Mouse (Mus musculus) ES-Bruce4 (cell line): ENCODE data around the gene Mepce. TPM values are rescaled to one million over a fixed set of nuclear protein-coding genes. Genes with fewer than 3 reads are reported as not detected.

Experiments used
- H3K27ac ChIP-seq: 2 replicates; pipeline ENCODE4 v1.5.1; 2012; ENCODE audit warnings: low read length, inconsistent platforms; ENCODE audit not compliant: insufficient read depth
- H3K27me3 ChIP-seq: 2 replicates; pipeline ENCODE4 v1.6.1; 2012; ENCODE audit warnings: mild to moderate bottlenecking, low read length, inconsistent platforms; ENCODE audit not compliant: control insufficient read depth, poor library complexity, insufficient read depth, severe bottlenecking
- H3K36me3 ChIP-seq: 2 replicates; pipeline ENCODE4 v1.6.1; 2012; ENCODE audit warnings: inconsistent platforms, mild to moderate bottlenecking, low read length, moderate library complexity; ENCODE audit not compliant: control insufficient read depth, poor library complexity, insufficient read depth, severe bottlenecking
- H3K4me1 ChIP-seq: one replicate; pipeline ENCODE4 v1.8.1; 2011; ENCODE audit warnings: low read length; ENCODE audit not compliant: control insufficient read depth, insufficient read depth
- H3K4me3 ChIP-seq: 2 replicates; pipeline ENCODE4 v1.5.1; 2011; ENCODE audit warnings: low read depth, mild to moderate bottlenecking, low read length
- H3K9ac ChIP-seq: 2 replicates; pipeline ENCODE4 v1.6.1; 2012; ENCODE audit warnings: low read depth, mild to moderate bottlenecking, inconsistent platforms; ENCODE audit not compliant: poor library complexity, severe bottlenecking
- H3K9me3 ChIP-seq: replicated peaks from 2 replicates; pipeline ENCODE4 v1.6.1; 2012; ENCODE audit warnings: mild to moderate bottlenecking, low read length, inconsistent platforms; ENCODE audit not compliant: control insufficient read depth, poor library complexity, insufficient read depth, severe bottlenecking
- CTCF ChIP-seq: IDR thresholded peaks from one replicate; pipeline ENCODE4 v1.8.1; 2011; ENCODE audit warnings: low read depth, low read length
- EP300 ChIP-seq: IDR thresholded peaks from 2 replicates; pipeline ENCODE4 v1.6.1; 2011; ENCODE audit warnings: low read depth, low read length; ENCODE audit not compliant: insufficient read depth
- POLR2A ChIP-seq: IDR thresholded peaks from one replicate; pipeline ENCODE4 v1.8.1; 2011; ENCODE audit warnings: low read length; ENCODE audit not compliant: insufficient read depth
- polyA plus RNA-seq: library from polyadenylated mRNA; stranded (reverse); fragments of >200 nt; gene quantifications from 2 replicates; pipeline ENCODE4 v1.2.4, GENCODE M21; 2011; ENCODE audit warnings: low read depth; ENCODE audit not compliant: missing spikeins, insufficient read depth, insufficient read length

Gene Mepce
- polyA plus RNA-seq, 1 experiment: 21.6 TPM

- Histone ChIP-seq H3K9me3 (no peaks in the 10 kb centered on the region), H3K4me3 (no peak overlapping the region), H3K27me3 (no peaks in the 10 kb centered on the region), H3K36me3 (no peaks in the 10 kb centered on the region), H3K9ac (no peak overlapping the region), H3K4me1 (peaks cover 6% of the 10 kb centered on the region), H3K27ac (no peak overlapping the region)
- TF ChIP-seq EP300 (no peak), CTCF (no peak), POLR2A (no peak)
Observed at GRCm38 (mm10) chr5:137738516-137738915, 48.9 kb downstream of the Mepce start.

- no peaks in the 10 kb centered on the region for H3K27me3 ChIP-seq
- H3K36me3 ChIP-seq: no peaks in the 10 kb centered on the region
- H3K4me1 ChIP-seq: peaks cover 6% of the 10 kb centered on the region
- H3K4me3 ChIP-seq: no peak overlapping the region
- no peaks in the 10 kb centered on the region for H3K9me3 ChIP-seq
- TF ChIP-seq POLR2A (no peak), CTCF (no peak), EP300 (no peak)
- no peak overlapping the region for H3K27ac ChIP-seq
- no peak overlapping the region for H3K9ac ChIP-seq
Observed at GRCm38 (mm10) chr5:137737400-137737940, 50.0 kb downstream of the Mepce start.

- H3K27ac ChIP-seq: no peak overlapping the region
- TF ChIP-seq EP300 (no peak), POLR2A (no peak), CTCF (no peak)
- H3K9ac ChIP-seq: no peak overlapping the region
- no peaks in the 10 kb centered on the region for H3K9me3 ChIP-seq
- H3K4me1 ChIP-seq: peaks cover 6% of the 10 kb centered on the region
- no peaks in the 10 kb centered on the region for H3K27me3 ChIP-seq
- no peak overlapping the region for H3K4me3 ChIP-seq
- no peaks in the 10 kb centered on the region for H3K36me3 ChIP-seq
Observed at GRCm38 (mm10) chr5:137734289-137735061, 53.0 kb downstream of the Mepce start.

GRCm38 (mm10) chr5:137733638-137734288 is 53.7 kb downstream of the Mepce start:
- H3K4me3 ChIP-seq: no peak overlapping the region
- H3K27me3 ChIP-seq: no peaks in the 10 kb centered on the region
- no peak overlapping the region for H3K27ac ChIP-seq
- H3K9me3 ChIP-seq: no peaks in the 10 kb centered on the region
- no peak overlapping the region for H3K9ac ChIP-seq
- TF ChIP-seq CTCF: no peak
- TF ChIP-seq POLR2A: no peak
- no peak for TF ChIP-seq EP300
- H3K36me3 ChIP-seq: no peaks in the 10 kb centered on the region
- H3K4me1 ChIP-seq: peaks cover 6% of the 10 kb centered on the region

Other genes with a start within 250 kb of the Mepce start
- gene Actl6b, start 234.1 kb downstream of the Mepce start, polyA plus RNA-seq: not detected in 2 replicates
- gene Tfr2, start 217.8 kb downstream of the Mepce start, polyA plus RNA-seq: 2.3 and 5.4 TPM in 2 replicates
- 20.3 and 22.4 TPM in 2 replicates for gene Mospd3, start 186.6 kb downstream of the Mepce start, polyA plus RNA-seq
- gene Pcolce, start 173.9 kb downstream of the Mepce start, polyA plus RNA-seq: 49.2 and 60.6 TPM in 2 replicates
- gene Fbxo24, start 158.7 kb downstream of the Mepce start, polyA plus RNA-seq: 0.48 and 0.94 TPM in 2 replicates
- 25.1 and 28.6 TPM in 2 replicates for gene Lrch4, start 158.5 kb downstream of the Mepce start, polyA plus RNA-seq
- 5.4 and 9.0 TPM in 2 replicates for gene Gm20605, start 158.5 kb downstream of the Mepce start, polyA plus RNA-seq
- gene Sap25, start 146.3 kb downstream of the Mepce start, polyA plus RNA-seq: 5.0 and 7.9 TPM in 2 replicates
- gene Irs3, start 141.9 kb downstream of the Mepce start, polyA plus RNA-seq: 1.2 and 1.5 TPM in 2 replicates
- gene Agfg2, start 102.9 kb downstream of the Mepce start, polyA plus RNA-seq: 14.8 and 16.0 TPM in 2 replicates
- gene Nyap1, start 46.0 kb downstream of the Mepce start, polyA plus RNA-seq: 12.4 and 13.0 TPM in 2 replicates
- 47.7 and 53.3 TPM in 2 replicates for gene Tsc22d4, start 41.9 kb downstream of the Mepce start, polyA plus RNA-seq
- gene Ppp1r35, start 8.8 kb downstream of the Mepce start, polyA plus RNA-seq: 30.3 and 35.4 TPM in 2 replicates
- gene Zcwpw1, start 143 bp upstream of the Mepce start, polyA plus RNA-seq: 15.0 and 15.5 TPM in 2 replicates
- gene Pilra, start 48.6 kb upstream of the Mepce start, polyA plus RNA-seq: not detected in 2 replicates
- gene Pilrb1, start 70.5 kb upstream of the Mepce start, polyA plus RNA-seq: not detected in 2 replicates
- not detected in 2 replicates for gene Pilrb2, start 84.2 kb upstream of the Mepce start, polyA plus RNA-seq
- gene Cyp3a13, start 134.0 kb upstream of the Mepce start, polyA plus RNA-seq: not detected in 2 replicates
- gene Gjc3, start 175.4 kb upstream of the Mepce start, polyA plus RNA-seq: not detected in 2 replicates
- gene Azgp1, start 193.9 kb upstream of the Mepce start, polyA plus RNA-seq: not detected in 2 replicates
- not detected in 2 replicates for gene Smok3a, start 233.6 kb upstream of the Mepce start, polyA plus RNA-seq
- not detected in 2 replicates for gene Smok3b, start 233.8 kb upstream of the Mepce start, polyA plus RNA-seq